Mouse (Mus musculus) brain, embryonic 14.5 days (tissue): ENCODE measurements around the gene Dnajc11. TPM values are rescaled to one million over a fixed set of nuclear protein-coding genes. Genes with fewer than 3 reads are reported as not detected.

Experiments used
- DNase-seq: peaks from one replicate; pipeline ENCODE4 v3.0.0-alpha.2; 2011; ENCODE audit warnings: low read depth
- CTCF ChIP-seq: fragments of 200-500 bp; IDR thresholded peaks from 2 replicates; pipeline ENCODE4 v1.5.1; 2012; ENCODE audit warnings: inconsistent platforms, mild to moderate bottlenecking, moderate library complexity, borderline replicate concordance; ENCODE audit not compliant: insufficient read depth, insufficient read length; ENCODE audit errors: extremely low read depth
- POLR2A ChIP-seq: fragments of 200-500 bp; IDR thresholded peaks from 2 replicates; pipeline ENCODE4 v1.6.1; 2012; ENCODE audit warnings: mild to moderate bottlenecking, inconsistent platforms, borderline replicate concordance; ENCODE audit not compliant: poor library complexity, insufficient read depth, insufficient read length, severe bottlenecking; ENCODE audit errors: extremely low read depth
- polyA plus RNA-seq: library from polyadenylated mRNA; depleted of rRNA; stranded (reverse); fragments of >200 nt; gene quantifications from 2 replicates; pipeline ENCODE4 v1.2.3, GENCODE M21; 2012

The Dnajc11 gene
- polyA plus RNA-seq, 1 experiment: 84.0 TPM

- DNase-seq: no peak
- TF ChIP-seq CTCF: no peak
- TF ChIP-seq POLR2A: peak; percentile 32; the same call in 1 of the 2 replicates
Observed at GRCm38 (mm10) chr4:151995371-151996172, 62.1 kb downstream of the Dnajc11 start.

GRCm38 (mm10) chr4:151996173-151996950, 62.9 kb downstream of the Dnajc11 start, which contains the start of gene Phf13:
TSS of gene Phf13 (minus strand) at chr4:151996258.
- peak; percentile 100 for DNase-seq
- no peak for TF ChIP-seq CTCF
- TF ChIP-seq POLR2A: peak; percentile 77

GRCm38 (mm10) chr4:151996951-151997222, 63.4 kb downstream of the Dnajc11 start:
- TF ChIP-seq POLR2A: no peak
- TF ChIP-seq CTCF: no peak
- no peak for DNase-seq

GRCm38 (mm10) chr4:151997701-151998100, 64.2 kb downstream of the Dnajc11 start:
- no peak for TF ChIP-seq POLR2A
- TF ChIP-seq CTCF: no peak
- no peak for DNase-seq

- no peak for TF ChIP-seq POLR2A
- no peak for TF ChIP-seq CTCF
- DNase-seq: no peak
Observed at GRCm38 (mm10) chr4:151999481-151999880, 66.0 kb downstream of the Dnajc11 start.

GRCm38 (mm10) chr4:152000906-152001305, 67.4 kb downstream of the Dnajc11 start:
- TF ChIP-seq POLR2A (no peak), CTCF (no peak)
- DNase-seq: no peak

GRCm38 (mm10) chr4:152001335-152001734, 67.8 kb downstream of the Dnajc11 start:
- TF ChIP-seq POLR2A: no peak
- no peak for TF ChIP-seq CTCF
- no peak for DNase-seq

GRCm38 (mm10) chr4:152002063-152002462, 68.6 kb downstream of the Dnajc11 start:
- no peak for TF ChIP-seq POLR2A
- TF ChIP-seq CTCF: no peak

GRCm38 (mm10) chr4:152006137-152006536, 72.6 kb downstream of the Dnajc11 start:
- TF ChIP-seq CTCF (no peak), POLR2A (no peak)
- DNase-seq: no peak

More at GRCm38 (mm10) chr4:152002063-152002462, 68.6 kb downstream of the Dnajc11 start:
- no peak for DNase-seq

- TF ChIP-seq CTCF (no peak), POLR2A (no peak)
Observed at GRCm38 (mm10) chr4:152006812-152007211, 73.3 kb downstream of the Dnajc11 start.

GRCm38 (mm10) chr4:152007481-152008147, 74.1 kb downstream of the Dnajc11 start:
- no peak for DNase-seq
- no peak for TF ChIP-seq POLR2A
- TF ChIP-seq CTCF: no peak

More at GRCm38 (mm10) chr4:152006812-152007211, 73.3 kb downstream of the Dnajc11 start:
- no peak for DNase-seq
